Mouse (Mus musculus) ES-Bruce4 (cell line): ENCODE results near the gene Fam155a. TPM values are rescaled to one million over a fixed set of nuclear protein-coding genes. Genes with fewer than 3 reads are reported as not detected.

Source experiments
- H3K27ac ChIP-seq: 2 replicates; pipeline ENCODE4 v1.5.1; 2012; ENCODE audit warnings: low read length, inconsistent platforms; ENCODE audit not compliant: insufficient read depth
- H3K27me3 ChIP-seq: 2 replicates; pipeline ENCODE4 v1.6.1; 2012; ENCODE audit warnings: mild to moderate bottlenecking, low read length, inconsistent platforms; ENCODE audit not compliant: control insufficient read depth, poor library complexity, insufficient read depth, severe bottlenecking
- H3K36me3 ChIP-seq: 2 replicates; pipeline ENCODE4 v1.6.1; 2012; ENCODE audit warnings: inconsistent platforms, mild to moderate bottlenecking, low read length, moderate library complexity; ENCODE audit not compliant: control insufficient read depth, poor library complexity, insufficient read depth, severe bottlenecking
- H3K4me1 ChIP-seq: one replicate; pipeline ENCODE4 v1.8.1; 2011; ENCODE audit warnings: low read length; ENCODE audit not compliant: control insufficient read depth, insufficient read depth
- H3K4me3 ChIP-seq: 2 replicates; pipeline ENCODE4 v1.5.1; 2011; ENCODE audit warnings: low read depth, mild to moderate bottlenecking, low read length
- H3K9ac ChIP-seq: 2 replicates; pipeline ENCODE4 v1.6.1; 2012; ENCODE audit warnings: low read depth, mild to moderate bottlenecking, inconsistent platforms; ENCODE audit not compliant: poor library complexity, severe bottlenecking
- H3K9me3 ChIP-seq: replicated peaks from 2 replicates; pipeline ENCODE4 v1.6.1; 2012; ENCODE audit warnings: mild to moderate bottlenecking, low read length, inconsistent platforms; ENCODE audit not compliant: control insufficient read depth, poor library complexity, insufficient read depth, severe bottlenecking
- CTCF ChIP-seq: IDR thresholded peaks from one replicate; pipeline ENCODE4 v1.8.1; 2011; ENCODE audit warnings: low read depth, low read length
- EP300 ChIP-seq: IDR thresholded peaks from 2 replicates; pipeline ENCODE4 v1.6.1; 2011; ENCODE audit warnings: low read depth, low read length; ENCODE audit not compliant: insufficient read depth
- POLR2A ChIP-seq: IDR thresholded peaks from one replicate; pipeline ENCODE4 v1.8.1; 2011; ENCODE audit warnings: low read length; ENCODE audit not compliant: insufficient read depth
- polyA plus RNA-seq: library from polyadenylated mRNA; stranded (reverse); fragments of >200 nt; gene quantifications from 2 replicates; pipeline ENCODE4 v1.2.4, GENCODE M21; 2011; ENCODE audit warnings: low read depth; ENCODE audit not compliant: missing spikeins, insufficient read depth, insufficient read length

Fam155a gene
- polyA plus RNA-seq, 1 experiment = not detected

DNA sequence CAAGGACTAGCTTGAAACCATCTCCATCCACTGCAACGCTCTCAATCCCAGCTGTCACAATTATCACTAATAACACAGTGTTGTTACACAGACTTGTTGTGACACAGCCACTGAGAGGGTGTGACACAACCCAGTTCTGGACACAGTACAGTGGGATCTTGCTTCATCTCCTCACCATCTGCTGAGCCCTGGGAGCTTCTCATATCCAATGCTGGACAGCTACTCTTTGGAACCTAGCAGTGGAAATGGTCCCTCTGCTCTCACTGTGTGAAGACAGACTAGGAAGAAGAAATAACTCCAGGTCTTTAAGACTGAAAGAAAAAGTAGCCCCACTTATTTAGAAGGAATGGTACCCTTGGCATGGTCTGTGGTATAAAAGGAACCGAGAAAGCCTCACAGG lies 310.3 kb downstream of the Fam155a start:
- no peak overlapping the region for H3K27ac ChIP-seq
- TF ChIP-seq EP300 (no peak), CTCF (no peak), POLR2A (no peak)
- no peak overlapping the region for H3K4me3 ChIP-seq
- H3K4me1 ChIP-seq = no peaks in the 10 kb centered on the region
- H3K27me3 ChIP-seq = no peaks in the 10 kb centered on the region
- H3K9ac ChIP-seq = no peak overlapping the region
- no peaks in the 10 kb centered on the region for H3K9me3 ChIP-seq
- H3K36me3 ChIP-seq = no peaks in the 10 kb centered on the region

DNA sequence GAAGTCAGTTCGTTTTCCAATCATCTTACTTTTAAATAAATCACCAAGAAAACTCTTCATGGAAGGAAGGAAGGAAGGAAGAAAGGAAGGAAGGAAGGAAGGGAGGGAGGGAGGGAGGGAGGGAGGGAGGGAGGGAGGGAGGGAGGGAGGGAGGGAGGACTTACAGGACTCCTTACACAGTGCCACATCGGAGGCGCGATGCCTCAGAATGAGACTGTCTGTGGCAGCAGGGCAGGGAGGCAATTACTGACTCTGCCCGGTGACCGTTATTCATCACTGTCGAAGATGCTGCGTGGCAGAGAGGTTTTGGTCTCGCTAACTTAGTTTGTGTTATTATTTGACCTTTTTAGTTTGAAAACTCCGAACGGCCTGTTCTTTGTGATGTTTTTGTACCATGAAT lies 312.3 kb downstream of the Fam155a start:
- H3K4me1 ChIP-seq = no peaks in the 10 kb centered on the region
- H3K9me3 ChIP-seq = no peaks in the 10 kb centered on the region
- TF ChIP-seq EP300 (no peak), CTCF (no peak), POLR2A (no peak)
- H3K27ac ChIP-seq = no peak overlapping the region
- no peaks in the 10 kb centered on the region for H3K27me3 ChIP-seq
- no peaks in the 10 kb centered on the region for H3K36me3 ChIP-seq
- no peak overlapping the region for H3K4me3 ChIP-seq
- no peak overlapping the region for H3K9ac ChIP-seq

DNA sequence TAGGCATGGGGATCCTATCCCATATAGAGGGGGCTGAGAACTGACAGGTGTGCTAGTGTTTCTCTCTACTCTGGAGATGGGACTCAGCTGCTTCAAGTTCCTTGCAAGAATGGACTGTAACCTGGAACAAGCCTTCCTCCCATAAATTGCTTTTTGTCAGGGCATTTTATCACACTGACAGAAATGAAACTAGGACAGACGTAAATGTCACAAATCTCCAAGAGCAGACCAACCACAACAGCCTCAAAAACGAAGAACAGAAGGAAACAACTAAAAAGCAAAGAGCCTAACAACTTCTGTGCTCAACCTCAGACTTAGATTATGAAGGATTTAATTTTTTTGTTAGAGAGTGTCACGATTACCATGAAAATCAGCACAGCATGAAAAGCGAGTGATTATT lies 315.8 kb downstream of the Fam155a start:
- Histone ChIP-seq H3K4me1 (no peaks in the 10 kb centered on the region), H3K4me3 (no peak overlapping the region), H3K27ac (no peak overlapping the region), H3K9me3 (no peaks in the 10 kb centered on the region), H3K27me3 (no peaks in the 10 kb centered on the region), H3K9ac (no peak overlapping the region), H3K36me3 (no peaks in the 10 kb centered on the region)
- TF ChIP-seq EP300 (no peak), POLR2A (no peak), CTCF (no peak)

DNA sequence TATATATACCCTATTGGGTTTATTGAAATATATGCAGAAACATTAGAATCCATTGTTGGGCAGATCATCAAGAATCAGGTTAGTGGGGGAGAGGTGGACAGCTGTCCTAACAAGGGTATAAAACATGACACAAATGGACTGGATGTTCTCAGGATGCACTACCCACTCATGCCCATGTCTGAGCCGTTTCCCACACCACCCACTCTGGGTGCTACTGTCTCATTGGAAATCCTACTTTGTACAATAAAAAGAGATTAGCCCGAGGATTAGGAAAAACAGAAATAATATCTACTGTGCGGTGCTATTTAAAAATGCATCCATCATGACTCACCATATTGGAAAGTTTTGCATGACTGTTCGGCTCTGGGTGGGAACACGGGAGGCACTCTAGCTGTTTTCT lies 317.2 kb downstream of the Fam155a start:
- TF ChIP-seq CTCF = no peak
- no peak for TF ChIP-seq EP300
- no peak for TF ChIP-seq POLR2A

DNA sequence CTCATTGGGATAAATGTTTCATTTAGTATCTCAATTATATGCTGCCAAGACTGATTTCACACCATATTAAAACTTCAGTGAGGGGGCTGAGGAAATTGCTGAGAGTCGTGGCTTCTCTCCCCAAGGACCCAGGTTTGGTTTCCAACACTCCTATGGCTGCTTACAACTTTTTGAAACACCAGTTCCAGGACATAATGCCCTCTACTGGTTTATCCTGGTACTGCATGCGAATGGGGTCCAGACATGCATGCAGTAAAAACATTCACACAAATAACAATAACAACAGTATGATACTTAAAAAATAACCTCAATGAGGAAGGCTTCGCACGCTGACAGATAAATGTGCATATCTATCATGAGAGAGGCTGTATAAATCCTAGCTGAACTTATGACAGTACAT lies 319.4 kb downstream of the Fam155a start:
- no peak overlapping the region for H3K4me3 ChIP-seq
- no peaks in the 10 kb centered on the region for H3K4me1 ChIP-seq
- no peaks in the 10 kb centered on the region for H3K36me3 ChIP-seq
- no peak overlapping the region for H3K9ac ChIP-seq
- no peak overlapping the region for H3K27ac ChIP-seq
- no peaks in the 10 kb centered on the region; the same call in 1 of the 2 replicates for H3K27me3 ChIP-seq
- no peak for TF ChIP-seq CTCF
- no peaks in the 10 kb centered on the region for H3K9me3 ChIP-seq

More for the DNA sequence above, 317.2 kb downstream of the Fam155a start:
- Histone ChIP-seq H3K4me1 (no peaks in the 10 kb centered on the region), H3K27me3 (no peaks in the 10 kb centered on the region), H3K9me3 (no peaks in the 10 kb centered on the region), H3K4me3 (no peak overlapping the region), H3K36me3 (no peaks in the 10 kb centered on the region), H3K9ac (no peak overlapping the region), H3K27ac (no peak overlapping the region)

DNA sequence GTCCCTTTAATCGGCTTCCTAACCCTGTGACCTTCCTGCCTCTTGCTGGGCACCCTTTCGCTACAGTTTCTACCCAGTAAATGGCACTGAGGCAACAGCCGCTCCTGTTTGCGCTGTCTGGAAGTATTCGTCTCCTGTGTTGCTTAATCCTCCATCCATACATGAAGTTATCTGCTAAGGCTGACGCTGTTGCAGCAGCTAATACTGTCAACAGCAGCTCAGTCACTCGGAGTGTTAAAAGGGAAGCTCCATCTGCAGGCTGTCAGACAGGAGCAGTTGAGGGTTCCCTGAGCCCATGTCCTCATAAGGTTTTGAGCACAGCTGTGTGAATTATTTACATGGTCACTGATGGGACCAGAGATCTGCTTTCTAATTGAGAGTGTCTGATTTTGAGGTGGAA lies 322.3 kb downstream of the Fam155a start:
- H3K4me3 ChIP-seq = no peak overlapping the region
- no peaks in the 10 kb centered on the region; the same call in none of the 2 replicates for H3K27me3 ChIP-seq

DNA sequence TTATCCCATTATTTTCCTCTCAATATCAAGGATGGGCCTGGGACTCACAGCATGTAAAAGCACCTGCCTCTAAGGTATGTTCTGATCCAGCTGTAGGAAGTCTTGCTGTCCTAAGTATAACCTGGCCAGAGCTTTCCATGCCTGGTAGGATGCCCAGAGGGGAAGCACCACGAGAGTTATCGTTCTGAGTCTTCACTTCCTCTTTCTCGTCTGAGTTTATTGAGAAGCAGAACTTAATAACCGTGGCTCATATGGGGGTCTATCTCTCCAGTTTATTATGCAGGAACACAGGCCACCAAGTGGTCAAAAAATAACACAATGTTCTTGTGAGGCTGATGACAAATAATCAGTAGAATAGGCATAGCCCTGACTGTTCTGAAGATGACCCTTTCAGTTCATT lies 333.1 kb downstream of the Fam155a start:
- no peaks in the 10 kb centered on the region for H3K27me3 ChIP-seq
- no peaks in the 10 kb centered on the region for H3K4me1 ChIP-seq
- H3K9ac ChIP-seq = no peak overlapping the region
- H3K4me3 ChIP-seq = no peak overlapping the region
- H3K9me3 ChIP-seq = no peaks in the 10 kb centered on the region
- TF ChIP-seq CTCF = no peak
- no peak for TF ChIP-seq EP300
- no peak for TF ChIP-seq POLR2A
- H3K36me3 ChIP-seq = no peaks in the 10 kb centered on the region
- no peak overlapping the region for H3K27ac ChIP-seq

More for the DNA sequence above, 322.3 kb downstream of the Fam155a start:
- Histone ChIP-seq H3K9ac (no peak overlapping the region), H3K27ac (no peak overlapping the region), H3K4me1 (no peaks in the 10 kb centered on the region), H3K36me3 (no peaks in the 10 kb centered on the region), H3K9me3 (no peaks in the 10 kb centered on the region)
- TF ChIP-seq CTCF (no peak), EP300 (no peak), POLR2A (no peak)
